In the genomic region with DNA sequence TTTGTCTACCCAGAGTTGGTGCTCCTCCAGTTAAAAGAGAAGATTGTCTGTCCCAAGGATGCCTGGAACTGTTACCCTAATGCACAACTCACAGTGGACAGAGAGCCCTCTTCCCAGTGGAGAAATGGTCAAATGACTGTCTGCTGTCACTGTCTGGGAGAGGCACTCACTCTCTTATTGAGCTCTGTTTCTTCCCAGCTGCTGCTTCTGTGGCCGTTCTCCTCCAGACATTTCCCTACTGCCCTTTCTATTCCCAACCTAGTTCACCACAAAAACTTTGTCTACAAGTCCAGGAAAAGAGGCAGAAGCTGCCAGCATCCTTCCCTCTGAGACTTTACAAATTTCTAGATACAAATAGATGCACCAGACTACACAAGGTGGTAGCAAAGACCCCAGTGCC, we compare ENCODE assay signal across 17 mouse cellular contexts.
"Had no signal": no experiment of that assay in that cellular context is flagged by ENCODE, and none has a peak within 500 bp of the region (broad histone marks: within the 10 kb centered on the region; RNA-seq: fewer than 3 reads in every experiment).

No protein-coding gene starts in this region.

- H3K4me2 ChIP-seq: lung, embryonic 14.5 days; midbrain, embryonic 12.5 days; neural tube, embryonic 13.5 days; neural tube, embryonic 15.5 days; stomach, embryonic 15.5 days had no signal

- H3K4me1 ChIP-seq: midbrain, embryonic 12.5 days had no signal

- H3K9me3 ChIP-seq: midbrain, embryonic 10.5 days; midbrain, embryonic 12.5 days; neural tube, embryonic 13.5 days; neural tube, embryonic 15.5 days; stomach, embryonic 15.5 days had no signal

- H3K4me3 ChIP-seq: midbrain, embryonic 10.5 days; midbrain, embryonic 12.5 days; myocyte; neural tube, embryonic 13.5 days; neural tube, embryonic 15.5 days; stomach, embryonic 15.5 days had no signal

- DNase-seq: lung, adult 18-20 months; lung, embryonic 14.5 days; lung, postnatal 10 days; lung, postnatal 4 days; midbrain, embryonic 14.5 days; right cerebral cortex, postnatal 14 days; thymus, adult 2 months; thymus, postnatal 25 days; thymus, postnatal 4 days had no signal

- H3K9ac ChIP-seq: lung, embryonic 14.5 days; midbrain, embryonic 12.5 days; neural tube, embryonic 13.5 days; neural tube, embryonic 15.5 days; stomach, embryonic 15.5 days had no signal

- ATAC-seq: midbrain, embryonic 16.5 days had no signal

- H3K27me3 ChIP-seq: midbrain, embryonic 12.5 days; neural tube, embryonic 13.5 days; neural tube, embryonic 15.5 days; stomach, embryonic 15.5 days had no signal

- H3K27ac ChIP-seq: midbrain, embryonic 10.5 days; midbrain, embryonic 12.5 days; neural tube, embryonic 13.5 days; neural tube, embryonic 15.5 days; stomach, embryonic 15.5 days; stomach, postnatal 0 days had no signal

- H3K36me3 ChIP-seq: midbrain, embryonic 10.5 days; midbrain, embryonic 12.5 days; neural tube, embryonic 13.5 days; neural tube, embryonic 15.5 days; stomach, embryonic 15.5 days had no signal
